9 mouse cellular contexts compared by ENCODE assay signal in genomic region chr2:164856309-164857100, GRCm38 (mm10). TPM values are rescaled to one million over a fixed set of nuclear protein-coding genes. Genes with fewer than 3 reads are reported as not detected.
A peak's percentile ranks its signal among the peaks of the same experiment; 100 is the strongest.
DNase-seq lines count a peak whose midpoint lies in the region; ATAC-seq lines count a peak whose summit lies in the region.
"Had no signal": no experiment of that assay in that cellular context is flagged by ENCODE, and none has a peak within 500 bp of the region (broad histone marks: within the 10 kb centered on the region; RNA-seq: fewer than 3 reads in every experiment).

No protein-coding gene starts in this region.

- H3K9me3 ChIP-seq in heart, embryonic 10.5 days, result no peaks in the 10 kb centered on the region
- no peaks in the 10 kb centered on the region for H3K9me3 ChIP-seq in limb, embryonic 15.5 days
- no peaks in the 10 kb centered on the region for H3K9me3 ChIP-seq in neural tube, embryonic 12.5 days

- DNase-seq in heart, embryonic 10.5 days (ENCODE audit: low spot score), result no peak
- no peak for DNase-seq in heart, postnatal 4 days
- peak; percentile 91 for DNase-seq in R1 (ENCODE audit: low read depth, low spot score)
- no peak for DNase-seq in spleen, postnatal 4 days (ENCODE audit: low spot score in 2 of 2)
- DNase-seq in left cerebral cortex, postnatal 4 days, result no peak

- intact Hi-C loops in left cerebral cortex, postnatal 4 days (cut with DNase I), result loop anchor here (2.0 kb wide), 1 partner anchor 20 kb away; no protein-coding TSS in a partner anchor

- peaks cover 34% of the 10 kb centered on the region for H3K4me1 ChIP-seq in heart, embryonic 10.5 days
- H3K4me1 ChIP-seq in limb, embryonic 15.5 days, result peaks cover 23% of the 10 kb centered on the region
- peaks cover 22% of the 10 kb centered on the region for H3K4me1 ChIP-seq in neural tube, embryonic 12.5 days

- peaks cover 75% of the 10 kb centered on the region for H3K27me3 ChIP-seq in heart, embryonic 10.5 days (ENCODE audit: insufficient read depth, poor library complexity, severe bottlenecking)
- H3K27me3 ChIP-seq in limb, embryonic 15.5 days, result peaks cover 53% of the 10 kb centered on the region
- H3K27me3 ChIP-seq in neural tube, embryonic 12.5 days (replicated peaks), result peaks cover 37% of the 10 kb centered on the region

- 1% methylated on average over 42 of the region's 42 CpGs for WGBS in heart, embryonic 10.5 days
- 1% methylated on average over 42 of the region's 42 CpGs for WGBS in limb, embryonic 15.5 days
- WGBS in neural tube, embryonic 12.5 days, result 1% methylated on average over 42 of the region's 42 CpGs

- H3K27ac ChIP-seq in heart, embryonic 10.5 days, result peak overlapping the region; percentile 37; the same call in 1 of the 2 replicates
- peak overlapping the region; percentile 43 for H3K27ac ChIP-seq in limb, embryonic 15.5 days
- H3K27ac ChIP-seq in neural tube, embryonic 12.5 days, result no peak overlapping the region

- no peaks in the 10 kb centered on the region for H3K36me3 ChIP-seq in heart, embryonic 10.5 days
- H3K36me3 ChIP-seq in limb, embryonic 15.5 days, result no peaks in the 10 kb centered on the region
- no peaks in the 10 kb centered on the region for H3K36me3 ChIP-seq in neural tube, embryonic 12.5 days

- H3K4me3 ChIP-seq in heart, embryonic 10.5 days, result peak overlapping the region; percentile 65
- H3K4me3 ChIP-seq in limb, embryonic 15.5 days, result peak overlapping the region; percentile 52
- H3K4me3 ChIP-seq in neural tube, embryonic 12.5 days, result peak overlapping the region; percentile 47

- H3K4me2 ChIP-seq in limb, embryonic 15.5 days, result peak overlapping the region; percentile 98
- H3K4me2 ChIP-seq in neural tube, embryonic 12.5 days (replicated peaks), result peak overlapping the region; percentile 75

- H3K9ac ChIP-seq in limb, embryonic 15.5 days, result peak overlapping the region; percentile 20; the same call in 1 of the 2 replicates
- peak overlapping the region; percentile 44 for H3K9ac ChIP-seq in neural tube, embryonic 12.5 days

- ATAC-seq in granulocyte monocyte progenitor cell, adult 5-6 weeks (replicated peaks; ENCODE audit: poor library complexity, severe bottlenecking), result 0 out of 2 replicates have a peak, but pooled peaks have one; percentile 1
- peak; percentile 36; the same call in 1 of the 2 replicates for ATAC-seq in limb, embryonic 15.5 days (ENCODE audit: insufficient number of reproducible peaks, low FRiP score, low TSS enrichment, low read depth)
- ATAC-seq in neural tube, embryonic 12.5 days (ENCODE audit: low FRiP score, low read depth), result peak; percentile 57

RNA-seq across cellular contexts. Expression of gene Pltp, which starts 1.0 kb away (rescaled TPM):
- 8.1 and 12.6 TPM in 2 replicates for polyA plus RNA-seq in heart, embryonic 10.5 days (2016; fragmentation: Nextera tagmentation; extraction: Ambion mirVana)
- total RNA-seq in heart, postnatal 4 days (2021), result 10 to 100 TPM; 13.2 to 20.5 TPM
- not detected in 2 replicates for total RNA-seq in granulocyte monocyte progenitor cell, adult 5-6 weeks (2014; fragmentation: Nextera tagmentation)
- not detected in 2 replicates for total RNA-seq in granulocyte monocyte progenitor cell, adult 5-6 weeks (2017)
- 57.1 and 61.8 TPM in 2 replicates for polyA plus RNA-seq in limb, embryonic 15.5 days (2015; fragmentation: Nextera tagmentation; extraction: Ambion mirVana)
- 87.9 and 93.1 TPM in 2 replicates for polyA plus RNA-seq in neural tube, embryonic 12.5 days (2016; fragmentation: Nextera tagmentation; extraction: Ambion mirVana)
- 10 to 100 TPM; 63.5 to 71.3 TPM for total RNA-seq in left cerebral cortex, postnatal 4 days (2021)

RNA-seq across cellular contexts. Expression of gene Pcif1, which starts 22.6 kb away (rescaled TPM):
- polyA plus RNA-seq in heart, embryonic 10.5 days (2016; fragmentation: Nextera tagmentation; extraction: Ambion mirVana), result 57.9 and 61.5 TPM in 2 replicates
- 10 to 100 TPM; 47.0 to 48.2 TPM for total RNA-seq in heart, postnatal 4 days (2021)
- total RNA-seq in granulocyte monocyte progenitor cell, adult 5-6 weeks (2014; fragmentation: Nextera tagmentation), result 36.7 and 50.8 TPM in 2 replicates
- 21.3 and 27.4 TPM in 2 replicates for total RNA-seq in granulocyte monocyte progenitor cell, adult 5-6 weeks (2017)
- 62.9 and 67.5 TPM in 2 replicates for polyA plus RNA-seq in limb, embryonic 15.5 days (2015; fragmentation: Nextera tagmentation; extraction: Ambion mirVana)
- polyA plus RNA-seq in neural tube, embryonic 12.5 days (2016; fragmentation: Nextera tagmentation; extraction: Ambion mirVana), result 83.4 and 86.4 TPM in 2 replicates
- total RNA-seq in left cerebral cortex, postnatal 4 days (2021), result 10 to 100 TPM; 53.9 to 61.4 TPM

RNA-seq across cellular contexts. Expression of gene Neurl2, which starts 23.2 kb away (rescaled TPM):
- 28.2 and 55.0 TPM in 2 replicates for polyA plus RNA-seq in heart, embryonic 10.5 days (2016; fragmentation: Nextera tagmentation; extraction: Ambion mirVana)
- total RNA-seq in heart, postnatal 4 days (2021), result 10 to 100 TPM; 33.3 to 34.0 TPM
- total RNA-seq in granulocyte monocyte progenitor cell, adult 5-6 weeks (2014; fragmentation: Nextera tagmentation), result 6.1 and 8.7 TPM in 2 replicates
- 3.4 and 4.0 TPM in 2 replicates for total RNA-seq in granulocyte monocyte progenitor cell, adult 5-6 weeks (2017)
- polyA plus RNA-seq in limb, embryonic 15.5 days (2015; fragmentation: Nextera tagmentation; extraction: Ambion mirVana), result 5.8 and 9.3 TPM in 2 replicates
- polyA plus RNA-seq in neural tube, embryonic 12.5 days (2016; fragmentation: Nextera tagmentation; extraction: Ambion mirVana), result 4.5 and 5.6 TPM in 2 replicates
- total RNA-seq in left cerebral cortex, postnatal 4 days (2021), result 1 to 10 TPM; 5.1 to 5.6 TPM

RNA-seq across cellular contexts. Expression of gene Ctsa, which starts 23.8 kb away (rescaled TPM):
- 138 and 149 TPM in 2 replicates for polyA plus RNA-seq in heart, embryonic 10.5 days (2016; fragmentation: Nextera tagmentation; extraction: Ambion mirVana)
- total RNA-seq in heart, postnatal 4 days (2021), result 100 to 1,000 TPM; 101 to 104 TPM
- total RNA-seq in granulocyte monocyte progenitor cell, adult 5-6 weeks (2014; fragmentation: Nextera tagmentation), result 89.0 and 135 TPM in 2 replicates
- 79.5 and 109 TPM in 2 replicates for total RNA-seq in granulocyte monocyte progenitor cell, adult 5-6 weeks (2017)
- 178 and 187 TPM in 2 replicates for polyA plus RNA-seq in limb, embryonic 15.5 days (2015; fragmentation: Nextera tagmentation; extraction: Ambion mirVana)
- 105 and 114 TPM in 2 replicates for polyA plus RNA-seq in neural tube, embryonic 12.5 days (2016; fragmentation: Nextera tagmentation; extraction: Ambion mirVana)
- 10 to 100 TPM; 56.8 to 62.2 TPM for total RNA-seq in left cerebral cortex, postnatal 4 days (2021)

RNA-seq across cellular contexts. Expression of gene Spata25, which starts 28.2 kb away (rescaled TPM):
- 0.38 TPM in 1 of 2 replicates, not detected in the other for polyA plus RNA-seq in heart, embryonic 10.5 days (2016; fragmentation: Nextera tagmentation; extraction: Ambion mirVana)
- 1 to 10 TPM in 1 of 2 experiments, under 1 TPM in 1; 0.92 to 1.9 TPM for total RNA-seq in heart, postnatal 4 days (2021)
- total RNA-seq in granulocyte monocyte progenitor cell, adult 5-6 weeks (2014; fragmentation: Nextera tagmentation), result not detected in 2 replicates
- not detected in 2 replicates for total RNA-seq in granulocyte monocyte progenitor cell, adult 5-6 weeks (2017)
- polyA plus RNA-seq in limb, embryonic 15.5 days (2015; fragmentation: Nextera tagmentation; extraction: Ambion mirVana), result not detected in 2 replicates
- polyA plus RNA-seq in neural tube, embryonic 12.5 days (2016; fragmentation: Nextera tagmentation; extraction: Ambion mirVana), result not detected in 2 replicates
- total RNA-seq in left cerebral cortex, postnatal 4 days (2021), result 1 to 10 TPM; 1.1 to 1.2 TPM
- polyA plus RNA-seq: brain, embryonic 14.5 days had no signal

Comparison
In these comparisons a context has a peak if more than half of its experiments do, and no peak if none do; other contexts are left out.
1. ATAC-seq: peak in every context shown above with its lines; median percentile 57 in neural tube, embryonic 12.5 days; 36 in limb, embryonic 15.5 days; 1 in granulocyte monocyte progenitor cell, adult 5-6 weeks.
2. RNA of gene Pltp, which starts 1.0 kb away (total RNA-seq): 63.5 to 71.3 TPM in left cerebral cortex, postnatal 4 days and 13.2 to 20.5 TPM in heart, postnatal 4 days; not detected in granulocyte monocyte progenitor cell, adult 5-6 weeks; every median in the first group is over 10 times any median in the second.
3. Peak in every context shown above with its lines, with median percentiles within 50 percentile points of each other: H3K4me3 ChIP-seq.